Mouse (Mus musculus): ENCODE results near the gene Senp3.

DNA sequence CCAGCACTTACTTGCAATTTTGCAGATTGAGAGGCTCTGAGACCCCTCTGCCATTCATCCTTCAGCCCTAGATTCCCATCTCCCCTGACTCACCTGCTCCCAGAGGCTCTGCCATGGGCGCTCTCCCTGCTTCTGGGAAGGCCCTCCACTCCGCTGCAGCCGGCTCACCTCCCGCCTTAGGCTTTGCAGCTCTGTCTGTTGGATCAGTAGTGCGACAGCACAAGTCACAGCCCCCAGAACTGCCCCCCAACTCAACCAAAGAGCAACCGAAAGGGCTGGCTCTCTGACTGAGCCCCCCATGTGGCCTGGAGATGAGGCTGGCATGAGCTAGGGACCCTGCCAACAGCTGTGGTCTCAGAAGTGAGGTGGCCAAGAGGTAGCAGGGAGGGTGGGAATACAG is 3.1 kb upstream of the Senp3 start:
- TF ChIP-seq CTCF (IDR thresholded peaks at IDR 0.05; ENCODE audit: low read depth, low read length) (no peak), TAL1 (conservative IDR thresholded peaks at IDR 0.05; ENCODE audit: low read depth, low read length) (no peak), GATA1 (IDR thresholded peaks at IDR 0.05; ENCODE audit: borderline replicate concordance, low read length) (no peak), POLR2AphosphoS5 (IDR thresholded peaks at IDR 0.05; ENCODE audit: insufficient replicate concordance, low read depth, low read length) (no peak)

All from G1E (cell line).